Mouse (Mus musculus): ENCODE measurements at regions not wholly inside any gene's neighbourhood (a gene's known extent, or its start where the extent isn't known, plus 50 kb on each side); places are given as distances from the start of the nearest gene placed in this dataset.

GRCm38 (mm10) chr9:91610401-91610800, 244.8 kb upstream of the Zic1 start:
- WGBS = 79% methylated on average over 2 of the region's 2 CpGs

GRCm38 (mm10) chr9:91609457-91610166, 244.0 kb upstream of the Zic1 start:
- WGBS = 50% methylated on average over 10 of the region's 10 CpGs
- no peak for ATAC-seq (ENCODE audit: insufficient number of reproducible peaks, insufficient read depth, low FRiP score, low read depth)
- H3K4me2 ChIP-seq (replicated peaks; ENCODE audit: low read depth, low read length) = no peak overlapping the region

More at GRCm38 (mm10) chr9:91610401-91610800, 244.8 kb upstream of the Zic1 start:
- Histone ChIP-seq H3K27ac (ENCODE audit: low read length) (no peak overlapping the region), H3K27me3 (ENCODE audit: control insufficient read depth, insufficient read depth, low read length) (no peaks in the 10 kb centered on the region), H3K36me3 (ENCODE audit: control insufficient read depth, insufficient read depth, low read length) (no peaks in the 10 kb centered on the region), H3K4me3 (ENCODE audit: low read depth, low read length) (no peak overlapping the region), H3K9ac (replicated peaks; ENCODE audit: low read depth, low read length) (no peak overlapping the region), H3K9me3 (ENCODE audit: control insufficient read depth, low read depth, low read length) (no peaks in the 10 kb centered on the region), H3K4me1 (ENCODE audit: control insufficient read depth, insufficient read depth, low read length) (no peaks in the 10 kb centered on the region), H3K4me2 (replicated peaks; ENCODE audit: low read depth, low read length) (no peak overlapping the region)
- no peak for ATAC-seq (ENCODE audit: insufficient number of reproducible peaks, insufficient read depth, low FRiP score, low read depth)

GRCm38 (mm10) chr9:91601740-91602139, 236.1 kb upstream of the Zic1 start:
- Histone ChIP-seq H3K4me3 (ENCODE audit: low read depth, low read length) (no peak overlapping the region), H3K9me3 (ENCODE audit: control insufficient read depth, low read depth, low read length) (no peaks in the 10 kb centered on the region), H3K36me3 (ENCODE audit: control insufficient read depth, insufficient read depth, low read length) (no peaks in the 10 kb centered on the region), H3K4me2 (replicated peaks; ENCODE audit: low read depth, low read length) (no peak overlapping the region), H3K4me1 (ENCODE audit: control insufficient read depth, insufficient read depth, low read length) (no peaks in the 10 kb centered on the region), H3K27ac (ENCODE audit: low read length) (no peak overlapping the region), H3K9ac (replicated peaks; ENCODE audit: low read depth, low read length) (no peak overlapping the region), H3K27me3 (ENCODE audit: control insufficient read depth, insufficient read depth, low read length) (no peaks in the 10 kb centered on the region)
- no peak for ATAC-seq (ENCODE audit: insufficient number of reproducible peaks, insufficient read depth, low FRiP score, low read depth)
- whole genome bisulfite sequencing = 79% methylated on average over 6 of the region's 6 CpGs

More at GRCm38 (mm10) chr9:91609457-91610166, 244.0 kb upstream of the Zic1 start:
- Histone ChIP-seq H3K9me3 (ENCODE audit: control insufficient read depth, low read depth, low read length) (no peaks in the 10 kb centered on the region), H3K4me3 (ENCODE audit: low read depth, low read length) (no peak overlapping the region), H3K27ac (ENCODE audit: low read length) (no peak overlapping the region), H3K27me3 (ENCODE audit: control insufficient read depth, insufficient read depth, low read length) (no peaks in the 10 kb centered on the region), H3K9ac (replicated peaks; ENCODE audit: low read depth, low read length) (no peak overlapping the region), H3K36me3 (ENCODE audit: control insufficient read depth, insufficient read depth, low read length) (no peaks in the 10 kb centered on the region), H3K4me1 (ENCODE audit: control insufficient read depth, insufficient read depth, low read length) (no peaks in the 10 kb centered on the region)

GRCm38 (mm10) chr9:91591915-91592314, 226.3 kb upstream of the Zic1 start:
- Histone ChIP-seq H3K27me3 (ENCODE audit: control insufficient read depth, insufficient read depth, low read length) (no peaks in the 10 kb centered on the region), H3K36me3 (ENCODE audit: control insufficient read depth, insufficient read depth, low read length) (no peaks in the 10 kb centered on the region), H3K4me1 (ENCODE audit: control insufficient read depth, insufficient read depth, low read length) (no peaks in the 10 kb centered on the region), H3K27ac (ENCODE audit: low read length) (no peak overlapping the region), H3K4me2 (replicated peaks; ENCODE audit: low read depth, low read length) (no peak overlapping the region), H3K9me3 (ENCODE audit: control insufficient read depth, low read depth, low read length) (no peaks in the 10 kb centered on the region), H3K4me3 (ENCODE audit: low read depth, low read length) (no peak overlapping the region), H3K9ac (replicated peaks; ENCODE audit: low read depth, low read length) (no peak overlapping the region)
- WGBS = 46% methylated on average over 4 of the region's 4 CpGs
- no peak for ATAC-seq (ENCODE audit: insufficient number of reproducible peaks, insufficient read depth, low FRiP score, low read depth)

GRCm38 (mm10) chr9:91588756-91589155, 223.1 kb upstream of the Zic1 start:
- no peaks in the 10 kb centered on the region for H3K36me3 ChIP-seq (ENCODE audit: control insufficient read depth, insufficient read depth, low read length)
- H3K9me3 ChIP-seq (ENCODE audit: control insufficient read depth, low read depth, low read length) = no peaks in the 10 kb centered on the region
- H3K27me3 ChIP-seq (ENCODE audit: control insufficient read depth, insufficient read depth, low read length) = no peaks in the 10 kb centered on the region
- no peak overlapping the region for H3K27ac ChIP-seq (ENCODE audit: low read length)
- ATAC-seq (ENCODE audit: insufficient number of reproducible peaks, insufficient read depth, low FRiP score, low read depth) = no peak
- no peak overlapping the region for H3K4me2 ChIP-seq (replicated peaks; ENCODE audit: low read depth, low read length)
- no peak overlapping the region for H3K9ac ChIP-seq (replicated peaks; ENCODE audit: low read depth, low read length)
- no peaks in the 10 kb centered on the region for H3K4me1 ChIP-seq (ENCODE audit: control insufficient read depth, insufficient read depth, low read length)
- 82% methylated on average over 6 of the region's 6 CpGs for WGBS
- no peak overlapping the region for H3K4me3 ChIP-seq (ENCODE audit: low read depth, low read length)

- H3K4me1 ChIP-seq (ENCODE audit: control insufficient read depth, insufficient read depth, low read length) = no peaks in the 10 kb centered on the region
- H3K9me3 ChIP-seq (ENCODE audit: control insufficient read depth, low read depth, low read length) = no peaks in the 10 kb centered on the region
- H3K27me3 ChIP-seq (ENCODE audit: control insufficient read depth, insufficient read depth, low read length) = no peaks in the 10 kb centered on the region
- no peak overlapping the region for H3K4me2 ChIP-seq (replicated peaks; ENCODE audit: low read depth, low read length)
- no peaks in the 10 kb centered on the region for H3K36me3 ChIP-seq (ENCODE audit: control insufficient read depth, insufficient read depth, low read length)
- WGBS = 57% methylated on average over 5 of the region's 5 CpGs
- no peak overlapping the region for H3K27ac ChIP-seq (ENCODE audit: low read length)
- ATAC-seq (ENCODE audit: insufficient number of reproducible peaks, insufficient read depth, low FRiP score, low read depth) = no peak
- H3K9ac ChIP-seq (replicated peaks; ENCODE audit: low read depth, low read length) = no peak overlapping the region
- no peak overlapping the region for H3K4me3 ChIP-seq (ENCODE audit: low read depth, low read length)
These were observed 222.3 kb upstream of the Zic1 start for GRCm38 (mm10) chr9:91587861-91588260.

- Histone ChIP-seq H3K9me3 (ENCODE audit: control insufficient read depth, low read depth, low read length) (no peaks in the 10 kb centered on the region), H3K4me2 (replicated peaks; ENCODE audit: low read depth, low read length) (no peak overlapping the region), H3K36me3 (ENCODE audit: control insufficient read depth, insufficient read depth, low read length) (no peaks in the 10 kb centered on the region), H3K27me3 (ENCODE audit: control insufficient read depth, insufficient read depth, low read length) (no peaks in the 10 kb centered on the region), H3K27ac (ENCODE audit: low read length) (no peak overlapping the region), H3K4me1 (ENCODE audit: control insufficient read depth, insufficient read depth, low read length) (no peaks in the 10 kb centered on the region), H3K4me3 (ENCODE audit: low read depth, low read length) (no peak overlapping the region), H3K9ac (replicated peaks; ENCODE audit: low read depth, low read length) (no peak overlapping the region)
- WGBS = 88% methylated on average over 7 of the region's 7 CpGs
- ATAC-seq (ENCODE audit: insufficient number of reproducible peaks, insufficient read depth, low FRiP score, low read depth) = no peak
These were observed 221.7 kb upstream of the Zic1 start for GRCm38 (mm10) chr9:91587271-91587670.

GRCm38 (mm10) chr9:91586635-91587034, 221.0 kb upstream of the Zic1 start:
- Histone ChIP-seq H3K9me3 (ENCODE audit: control insufficient read depth, low read depth, low read length) (no peaks in the 10 kb centered on the region), H3K4me3 (ENCODE audit: low read depth, low read length) (no peak overlapping the region), H3K4me1 (ENCODE audit: control insufficient read depth, insufficient read depth, low read length) (no peaks in the 10 kb centered on the region), H3K27ac (ENCODE audit: low read length) (no peak overlapping the region), H3K27me3 (ENCODE audit: control insufficient read depth, insufficient read depth, low read length) (no peaks in the 10 kb centered on the region), H3K9ac (replicated peaks; ENCODE audit: low read depth, low read length) (no peak overlapping the region), H3K36me3 (ENCODE audit: control insufficient read depth, insufficient read depth, low read length) (no peaks in the 10 kb centered on the region), H3K4me2 (replicated peaks; ENCODE audit: low read depth, low read length) (no peak overlapping the region)
- WGBS = 79% methylated on average over 5 of the region's 5 CpGs
- no peak for ATAC-seq (ENCODE audit: insufficient number of reproducible peaks, insufficient read depth, low FRiP score, low read depth)

GRCm38 (mm10) chr9:91574156-91574555, 208.5 kb upstream of the Zic1 start:
- no peak overlapping the region for H3K9ac ChIP-seq (replicated peaks; ENCODE audit: low read depth, low read length)
- no peak for ATAC-seq (ENCODE audit: insufficient number of reproducible peaks, insufficient read depth, low FRiP score, low read depth)
- H3K27ac ChIP-seq (ENCODE audit: low read length) = no peak overlapping the region
- no peak overlapping the region for H3K4me2 ChIP-seq (replicated peaks; ENCODE audit: low read depth, low read length)
- no peaks in the 10 kb centered on the region for H3K9me3 ChIP-seq (ENCODE audit: control insufficient read depth, low read depth, low read length)
- no peaks in the 10 kb centered on the region for H3K4me1 ChIP-seq (ENCODE audit: control insufficient read depth, insufficient read depth, low read length)
- H3K36me3 ChIP-seq (ENCODE audit: control insufficient read depth, insufficient read depth, low read length) = no peaks in the 10 kb centered on the region
- H3K27me3 ChIP-seq (ENCODE audit: control insufficient read depth, insufficient read depth, low read length) = no peaks in the 10 kb centered on the region
- H3K4me3 ChIP-seq (ENCODE audit: low read depth, low read length) = no peak overlapping the region
